Mouse (Mus musculus) stomach, embryonic 16.5 days (tissue): ENCODE data around the gene Smarcc1. TPM values are rescaled to one million over a fixed set of nuclear protein-coding genes. Genes with fewer than 3 reads are reported as not detected.

Experiments used
- ATAC-seq: fragments of 200-750 bp; cut with Nextera tagmentation; 2 replicates; pipeline ENCODE4 v1.8.0; 2017; ENCODE audit warnings: moderate number of reproducible peaks, moderate TSS enrichment; ENCODE audit not compliant: insufficient read depth, low FRiP score
- H3K27ac ChIP-seq: fragments of 300-500 bp; sonication (generic); 2 replicates; pipeline ENCODE4 v1.5.1; 2014; ENCODE audit warnings: low read length
- H3K27me3 ChIP-seq: fragments of 300-500 bp; sonication (generic); 2 replicates; pipeline ENCODE4 v1.6.1; 2014; ENCODE audit warnings: low read length, control low read depth, mixed read lengths; ENCODE audit not compliant: control insufficient read depth, insufficient read depth
- H3K36me3 ChIP-seq: fragments of 300-500 bp; sonication (generic); 2 replicates; pipeline ENCODE4 v1.6.1; 2014; ENCODE audit warnings: low read length; ENCODE audit not compliant: control insufficient read depth, insufficient read depth
- H3K4me1 ChIP-seq: fragments of 300-500 bp; sonication (generic); 2 replicates; pipeline ENCODE4 v1.6.1; 2014; ENCODE audit warnings: low read length, control low read depth, mixed read lengths; ENCODE audit not compliant: control insufficient read depth, insufficient read depth
- H3K4me2 ChIP-seq: fragments of 300-500 bp; sonication (generic); 2 replicates; pipeline ENCODE4 v1.6.1; 2014; ENCODE audit warnings: low read depth, low read length, mixed read lengths
- H3K4me3 ChIP-seq: fragments of 300-500 bp; sonication (generic); replicated peaks from 2 replicates; pipeline ENCODE4 v1.5.1; 2014; ENCODE audit warnings: mild to moderate bottlenecking, low read length
- H3K9ac ChIP-seq: fragments of 300-500 bp; sonication (generic); 2 replicates; pipeline ENCODE4 v1.6.1; 2014; ENCODE audit warnings: low read length
- H3K9me3 ChIP-seq: fragments of 300-500 bp; sonication (generic); replicated peaks from 2 replicates; pipeline ENCODE4 v1.6.1; 2016; ENCODE audit warnings: low read length, control low read depth; ENCODE audit not compliant: control insufficient read depth
- WGBS: fragments of 180-500 bp; shearing (Covaris S2); extraction: QIAGEN DNeasy Blood & Tissue Kit; methylation state at CpG from one replicate; pipeline ENCODE4 v1.1.7; 2014; 5-methylcytosine and 5-hydroxymethylcytosine counted together
- polyA plus RNA-seq: library from polyadenylated mRNA; unstranded; fragments of >200 nt; fragmentation: Nextera tagmentation; extraction: Ambion mirVana; gene quantifications from 2 replicates; pipeline ENCODE4 v1.2.1, GENCODE M21; 2015

Gene Smarcc1
- polyA plus RNA-seq, 1 experiment from 2014 or later, result 61.8 TPM

DNA sequence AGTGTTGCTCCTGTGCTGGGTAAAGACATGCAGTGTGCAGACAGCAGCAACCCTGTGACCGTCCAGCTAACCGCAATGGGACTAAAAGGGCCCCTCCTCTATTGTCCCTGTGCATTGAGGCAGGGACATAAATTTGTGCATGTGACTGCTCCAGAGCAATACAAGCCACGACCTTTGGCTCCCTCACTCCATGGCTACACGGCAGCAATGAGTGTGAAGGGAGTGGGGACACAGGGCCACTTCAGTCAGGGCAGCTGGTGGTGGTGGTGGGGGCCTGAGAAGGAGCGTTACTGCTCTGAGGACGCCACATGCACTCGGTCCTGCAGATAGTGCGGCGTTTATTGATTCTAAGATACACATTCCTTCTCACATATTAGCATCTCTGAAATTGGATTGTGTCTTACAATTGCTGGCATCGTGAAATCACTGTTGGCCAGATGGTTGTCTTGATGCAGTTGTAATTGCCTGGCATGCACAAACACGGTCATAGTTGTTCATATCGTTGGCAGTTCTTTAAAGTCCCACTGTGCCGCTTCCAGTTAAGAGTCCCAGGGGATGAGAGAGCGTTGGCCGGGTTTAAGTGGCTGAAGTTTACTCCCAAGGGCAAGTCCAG is 138.0 kb downstream of the Smarcc1 start:
- H3K4me3 ChIP-seq, result no peak overlapping the region
- H3K4me2 ChIP-seq, result no peak overlapping the region
- 68% methylated on average over 15 of the region's 15 CpGs for WGBS
- H3K27ac ChIP-seq, result no peak overlapping the region
- ATAC-seq, result no peak
- no peaks in the 10 kb centered on the region for H3K27me3 ChIP-seq
- H3K9ac ChIP-seq, result no peak overlapping the region
- no peaks in the 10 kb centered on the region for H3K36me3 ChIP-seq
- H3K9me3 ChIP-seq, result no peaks in the 10 kb centered on the region
- H3K4me1 ChIP-seq, result no peaks in the 10 kb centered on the region

DNA sequence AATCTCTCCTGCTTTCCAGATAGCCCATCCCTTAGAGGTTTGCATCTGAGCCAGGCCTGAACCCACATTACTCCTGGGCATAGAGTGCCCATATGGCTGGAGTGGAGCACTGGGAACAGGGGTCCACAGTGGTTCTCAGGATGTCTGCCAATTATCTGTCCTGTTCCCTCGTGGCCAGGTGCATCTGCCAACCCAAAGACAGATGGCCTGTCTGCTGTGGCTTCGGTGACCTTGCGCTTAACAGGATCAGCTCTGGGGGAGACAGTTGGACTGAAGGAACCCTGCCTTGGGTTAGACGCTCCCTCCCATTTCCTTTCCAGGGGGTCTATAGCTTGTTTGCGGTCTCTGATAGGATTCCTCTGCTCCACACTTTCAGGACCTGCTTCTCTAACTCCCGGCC is 141.1 kb downstream of the Smarcc1 start:
- H3K4me3 ChIP-seq, result no peak overlapping the region
- no peaks in the 10 kb centered on the region for H3K27me3 ChIP-seq
- no peaks in the 10 kb centered on the region for H3K9me3 ChIP-seq
- H3K4me2 ChIP-seq, result no peak overlapping the region
- no peak overlapping the region for H3K9ac ChIP-seq
- no peaks in the 10 kb centered on the region for H3K36me3 ChIP-seq
- 73% methylated on average over 6 of the region's 6 CpGs for WGBS
- H3K4me1 ChIP-seq, result no peaks in the 10 kb centered on the region
- H3K27ac ChIP-seq, result no peak overlapping the region
- ATAC-seq, result no peak

DNA sequence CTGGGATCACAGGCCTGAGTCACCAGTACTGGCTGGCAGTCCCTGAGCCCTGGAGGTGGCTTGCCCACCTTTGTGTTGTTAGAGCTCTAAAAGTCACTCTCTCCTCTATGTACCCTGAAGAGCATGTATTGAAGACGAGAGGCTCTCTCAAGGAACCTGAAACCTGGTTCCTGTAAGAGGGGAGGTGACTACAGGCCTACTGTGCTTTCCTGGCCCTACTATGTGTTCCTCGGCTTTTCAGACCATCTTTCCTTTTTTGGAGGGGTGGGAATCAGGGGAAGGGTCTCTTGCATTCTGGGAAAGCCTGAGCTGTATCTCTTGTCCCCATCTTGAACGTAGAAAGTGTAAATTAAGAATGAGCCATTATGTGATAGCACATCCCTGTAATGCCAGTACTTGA is 141.6 kb downstream of the Smarcc1 start:
- 79% methylated on average over 3 of the region's 3 CpGs for WGBS

GRCm38 (mm10) chr9:110263181-110263580 is 145.7 kb downstream of the Smarcc1 start:
- WGBS, result 72% methylated on average over 8 of the region's 8 CpGs
- no peak overlapping the region for H3K9ac ChIP-seq
- H3K4me3 ChIP-seq, result no peak overlapping the region
- no peaks in the 10 kb centered on the region for H3K27me3 ChIP-seq
- ATAC-seq, result no peak
- no peak overlapping the region for H3K27ac ChIP-seq
- H3K9me3 ChIP-seq, result no peaks in the 10 kb centered on the region
- no peaks in the 10 kb centered on the region for H3K36me3 ChIP-seq
- H3K4me2 ChIP-seq, result no peak overlapping the region
- no peaks in the 10 kb centered on the region for H3K4me1 ChIP-seq

More for the DNA sequence above, 141.6 kb downstream of the Smarcc1 start:
- H3K4me3 ChIP-seq, result no peak overlapping the region
- no peak overlapping the region for H3K27ac ChIP-seq
- no peak overlapping the region for H3K9ac ChIP-seq
- H3K4me1 ChIP-seq, result no peaks in the 10 kb centered on the region
- H3K9me3 ChIP-seq, result no peaks in the 10 kb centered on the region
- H3K36me3 ChIP-seq, result no peaks in the 10 kb centered on the region
- H3K4me2 ChIP-seq, result no peak overlapping the region
- no peak for ATAC-seq
- H3K27me3 ChIP-seq, result no peaks in the 10 kb centered on the region

- H3K27ac ChIP-seq, result no peak overlapping the region
- H3K36me3 ChIP-seq, result no peaks in the 10 kb centered on the region
- ATAC-seq, result no peak
- H3K9ac ChIP-seq, result no peak overlapping the region
- H3K4me3 ChIP-seq, result no peak overlapping the region
- 77% methylated on average over 9 of the region's 9 CpGs for WGBS
- no peaks in the 10 kb centered on the region for H3K27me3 ChIP-seq
- no peaks in the 10 kb centered on the region for H3K9me3 ChIP-seq
- no peaks in the 10 kb centered on the region for H3K4me1 ChIP-seq
- H3K4me2 ChIP-seq, result no peak overlapping the region
Observed at GRCm38 (mm10) chr9:110264991-110265390, 147.5 kb downstream of the Smarcc1 start.

- Histone ChIP-seq H3K4me2 (no peak overlapping the region), H3K27me3 (no peaks in the 10 kb centered on the region), H3K9ac (no peak overlapping the region), H3K4me1 (no peaks in the 10 kb centered on the region), H3K4me3 (no peak overlapping the region), H3K9me3 (no peaks in the 10 kb centered on the region), H3K27ac (no peak overlapping the region), H3K36me3 (no peaks in the 10 kb centered on the region)
- 92% methylated on average over 10 of the region's 10 CpGs for WGBS
- ATAC-seq, result no peak
Observed at GRCm38 (mm10) chr9:110268416-110268815, 150.9 kb downstream of the Smarcc1 start.

- no peak for ATAC-seq
- no peaks in the 10 kb centered on the region for H3K27me3 ChIP-seq
- H3K9ac ChIP-seq, result no peak overlapping the region
- no peaks in the 10 kb centered on the region for H3K9me3 ChIP-seq
- H3K4me1 ChIP-seq, result no peaks in the 10 kb centered on the region
- no peak overlapping the region for H3K27ac ChIP-seq
- no peak overlapping the region for H3K4me3 ChIP-seq
- no peak overlapping the region for H3K4me2 ChIP-seq
- 88% methylated on average over 3 of the region's 3 CpGs for WGBS
- H3K36me3 ChIP-seq, result no peaks in the 10 kb centered on the region
Observed at GRCm38 (mm10) chr9:110272330-110272729, 154.8 kb downstream of the Smarcc1 start.

- Histone ChIP-seq H3K4me3 (no peak overlapping the region), H3K9ac (no peak overlapping the region), H3K27me3 (no peaks in the 10 kb centered on the region), H3K4me2 (no peak overlapping the region), H3K4me1 (no peaks in the 10 kb centered on the region), H3K27ac (no peak overlapping the region), H3K36me3 (no peaks in the 10 kb centered on the region), H3K9me3 (no peaks in the 10 kb centered on the region)
- WGBS, result 59% methylated on average over 4 of the region's 4 CpGs
- ATAC-seq, result no peak
Observed at GRCm38 (mm10) chr9:110273507-110273906, 156.0 kb downstream of the Smarcc1 start.

DNA sequence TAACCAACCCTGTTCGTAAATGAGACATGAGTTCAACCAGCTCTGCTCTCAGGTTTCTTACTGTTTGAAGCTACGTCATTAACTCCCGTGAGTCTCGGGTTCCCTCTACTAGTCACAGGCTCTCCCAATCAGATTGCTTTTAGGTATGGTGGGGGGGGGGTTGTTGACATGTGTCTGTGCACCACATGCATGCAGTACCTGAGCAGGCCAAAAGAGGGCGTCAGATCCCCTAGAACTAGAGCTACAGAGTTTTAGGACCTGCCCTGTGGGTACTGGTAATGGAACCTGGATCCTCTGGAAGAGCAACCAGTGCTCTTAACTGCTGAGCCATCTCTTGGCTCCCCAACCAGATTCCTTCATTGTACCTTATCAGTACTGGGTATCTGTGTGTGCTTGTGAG is 158.4 kb downstream of the Smarcc1 start:
- Histone ChIP-seq H3K9me3 (no peaks in the 10 kb centered on the region), H3K9ac (no peak overlapping the region), H3K4me3 (no peak overlapping the region), H3K4me1 (no peaks in the 10 kb centered on the region), H3K27me3 (no peaks in the 10 kb centered on the region), H3K27ac (no peak overlapping the region), H3K4me2 (no peak overlapping the region), H3K36me3 (no peaks in the 10 kb centered on the region)
- 64% methylated on average over 5 of the region's 5 CpGs for WGBS
- no peak for ATAC-seq
